Mouse (Mus musculus) brown adipose tissue, adult 24 weeks (tissue): ENCODE measurements around the gene Zfp326. TPM values are rescaled to one million over a fixed set of nuclear protein-coding genes. Genes with fewer than 3 reads are reported as not detected.

Source experiments
- H3K27ac ChIP-seq: fragments of 200-500 bp; replicated peaks from 2 replicates; pipeline ENCODE4 v1.5.1; 2012; ENCODE audit warnings: low read depth, mild to moderate bottlenecking, low read length
- H3K4me1 ChIP-seq: fragments of 200-500 bp; 2 replicates; pipeline ENCODE4 v1.6.1; 2012; ENCODE audit warnings: low read length, mixed read lengths; ENCODE audit not compliant: control insufficient read depth, insufficient read depth, insufficient read length
- H3K4me3 ChIP-seq: fragments of 200-500 bp; 2 replicates; pipeline ENCODE4 v1.5.1; 2012; ENCODE audit warnings: low read depth, mild to moderate bottlenecking, low read length, moderate library complexity; ENCODE audit not compliant: insufficient read depth
- polyA plus RNA-seq: library from polyadenylated mRNA; stranded (reverse); fragments of >200 nt; gene quantifications from 2 replicates; pipeline ENCODE4 v1.2.4, GENCODE M21; 2012; ENCODE audit not compliant: missing spikeins, insufficient read depth, insufficient read length

Zfp326 gene
- polyA plus RNA-seq, 1 experiment: 20.3 TPM

- peaks cover 2% of the 10 kb centered on the region; the same call in 1 of the 2 replicates for H3K4me1 ChIP-seq
- peak overlapping the region; percentile 69 for H3K4me3 ChIP-seq
- peak overlapping the region; percentile 29 for H3K27ac ChIP-seq
These were observed 785 bp downstream of the Zfp326 start for GRCm38 (mm10) chr5:105876925-105877774.

- H3K4me1 ChIP-seq: peaks cover 2% of the 10 kb centered on the region
- no peak overlapping the region for H3K27ac ChIP-seq
- H3K4me3 ChIP-seq: no peak overlapping the region
These were observed 11.0 kb downstream of the Zfp326 start for GRCm38 (mm10) chr5:105887317-105887716.

GRCm38 (mm10) chr5:105898161-105898560, 21.8 kb downstream of the Zfp326 start:
- no peak overlapping the region for H3K4me3 ChIP-seq
- H3K27ac ChIP-seq: no peak overlapping the region
- H3K4me1 ChIP-seq: no peaks in the 10 kb centered on the region

- no peak overlapping the region for H3K27ac ChIP-seq
- no peaks in the 10 kb centered on the region for H3K4me1 ChIP-seq
- H3K4me3 ChIP-seq: no peak overlapping the region
These were observed 32.8 kb downstream of the Zfp326 start for GRCm38 (mm10) chr5:105909209-105909608.

GRCm38 (mm10) chr5:105909671-105910070, 33.3 kb downstream of the Zfp326 start:
- no peak overlapping the region for H3K27ac ChIP-seq
- H3K4me1 ChIP-seq: no peaks in the 10 kb centered on the region
- H3K4me3 ChIP-seq: no peak overlapping the region

- Histone ChIP-seq H3K4me3 (no peak overlapping the region), H3K4me1 (no peaks in the 10 kb centered on the region), H3K27ac (no peak overlapping the region)
These were observed 35.1 kb downstream of the Zfp326 start for GRCm38 (mm10) chr5:105911498-105911897.

GRCm38 (mm10) chr5:105917398-105917797, 41.0 kb downstream of the Zfp326 start:
- Histone ChIP-seq H3K4me3 (no peak overlapping the region), H3K27ac (no peak overlapping the region), H3K4me1 (no peaks in the 10 kb centered on the region; the same call in 1 of the 2 replicates)

GRCm38 (mm10) chr5:105918289-105918688, 41.9 kb downstream of the Zfp326 start:
- Histone ChIP-seq H3K4me3 (no peak overlapping the region), H3K27ac (no peak overlapping the region), H3K4me1 (no peaks in the 10 kb centered on the region; the same call in 1 of the 2 replicates)

- Histone ChIP-seq H3K4me3 (no peak overlapping the region), H3K4me1 (no peaks in the 10 kb centered on the region; the same call in 1 of the 2 replicates), H3K27ac (no peak overlapping the region)
These were observed 46.6 kb downstream of the Zfp326 start for GRCm38 (mm10) chr5:105922818-105923487.

- H3K4me3 ChIP-seq: no peak overlapping the region
- no peaks in the 10 kb centered on the region; the same call in 1 of the 2 replicates for H3K4me1 ChIP-seq
- no peak overlapping the region for H3K27ac ChIP-seq
These were observed 48.0 kb downstream of the Zfp326 start for GRCm38 (mm10) chr5:105924347-105924746.

GRCm38 (mm10) chr5:105925568-105926255, 49.3 kb downstream of the Zfp326 start:
- Histone ChIP-seq H3K4me1 (no peaks in the 10 kb centered on the region), H3K4me3 (no peak overlapping the region), H3K27ac (no peak overlapping the region)

- H3K4me3 ChIP-seq: no peak overlapping the region
- H3K4me1 ChIP-seq: no peaks in the 10 kb centered on the region
- H3K27ac ChIP-seq: no peak overlapping the region
These were observed 53.9 kb downstream of the Zfp326 start for GRCm38 (mm10) chr5:105930282-105930681.

- H3K4me1 ChIP-seq: no peaks in the 10 kb centered on the region
- H3K27ac ChIP-seq: no peak overlapping the region
- H3K4me3 ChIP-seq: no peak overlapping the region
These were observed 56.0 kb downstream of the Zfp326 start for GRCm38 (mm10) chr5:105932392-105932791.

GRCm38 (mm10) chr5:105941951-105942350, 65.6 kb downstream of the Zfp326 start:
- Histone ChIP-seq H3K4me3 (no peak overlapping the region), H3K27ac (no peak overlapping the region), H3K4me1 (no peaks in the 10 kb centered on the region)
